Mouse (Mus musculus) cortical plate, adult 2 months (tissue): ENCODE results near the gene Gabbr2.

Experiments
- CTCF ChIP-seq: fragments of 200-500 bp; IDR thresholded peaks from 2 replicates; pipeline ENCODE4 v1.5.1; 2011; ENCODE audit warnings: mild to moderate bottlenecking, control low read depth, low read length; ENCODE audit not compliant: insufficient read depth; ENCODE audit errors: extremely low read depth
- POLR2A ChIP-seq: fragments of 200-500 bp; IDR thresholded peaks from 2 replicates; pipeline ENCODE4 v1.6.1; 2011; ENCODE audit warnings: mild to moderate bottlenecking, low read length, control low read depth; ENCODE audit not compliant: insufficient read depth; ENCODE audit errors: extremely low read depth

GRCm38 (mm10) chr4:46894144-46894543 lies 97.5 kb downstream of the Gabbr2 start:
- TF ChIP-seq CTCF, result no peak
- TF ChIP-seq POLR2A, result no peak
